8 mouse cellular contexts compared by ENCODE assay signal in genomic region chr17:15824337-15824736, GRCm38 (mm10). TPM values are rescaled to one million over a fixed set of nuclear protein-coding genes. Genes with fewer than 3 reads are reported as not detected.
DNase-seq lines count a peak whose midpoint lies in the region; ATAC-seq and TF ChIP-seq lines count a peak whose summit lies in the region.

No protein-coding gene starts in this region.

- H3K36me3 ChIP-seq in E14TG2a.4 (ENCODE audit: insufficient read depth, low read length) (peaks cover 15% of the 10 kb centered on the region), macrophage (ENCODE audit: inconsistent target) (peaks cover 10% of the 10 kb centered on the region; the same call in 1 of the 2 replicates)
- H3K36me3 ChIP-seq in forebrain, postnatal 0 days (ENCODE audit: insufficient read depth) = peaks cover 4% of the 10 kb centered on the region; the same call in 1 of the 2 replicates

- no peak for TF ChIP-seq CTCF in E14TG2a.4 (conservative IDR thresholded peaks at IDR 0.05; ENCODE audit: low read length)
- TF ChIP-seq CTCF in forebrain, postnatal 0 days (IDR thresholded peaks at IDR 0.05; ENCODE audit: low read depth) = no peak

- H3K9me3 ChIP-seq in E14TG2a.4 (ENCODE audit: low read length) = no peaks in the 10 kb centered on the region
- no peaks in the 10 kb centered on the region for H3K9me3 ChIP-seq in forebrain, postnatal 0 days (ENCODE audit: low read length)

- H3K4me1 ChIP-seq in E14TG2a.4 (replicated peaks; ENCODE audit: low read depth, low read length) = peaks cover 44% of the 10 kb centered on the region
- peaks cover 29% of the 10 kb centered on the region for H3K4me1 ChIP-seq in forebrain, postnatal 0 days (ENCODE audit: insufficient read depth)

- peak; percentile 75 for DNase-seq in cerebellum, adult 9-10 months
- no peak for DNase-seq in cerebellum, adult 11 months
- peak; percentile 32 for DNase-seq in forebrain, postnatal 0 days
- DNase-seq in right cerebral cortex, postnatal 25 days = no peak
- no peak for DNase-seq in layer of hippocampus, adult 9-10 months (ENCODE audit: low spot score)
- no peak for DNase-seq in gastrocnemius, adult 18-20 months (ENCODE audit: low spot score)

- H3K27me3 ChIP-seq in E14TG2a.4 (ENCODE audit: insufficient read depth, low read length) = peaks cover 45% of the 10 kb centered on the region
- H3K27me3 ChIP-seq in forebrain, postnatal 0 days (ENCODE audit: insufficient read depth, low read length) = no peaks in the 10 kb centered on the region

- 31% methylated on average over 11 of the region's 11 CpGs for WGBS in forebrain, postnatal 0 days
- 91% methylated on average over 11 of the region's 11 CpGs for WGBS in macrophage (ENCODE audit: missing documents)

- peaks cover 63% of the 10 kb centered on the region for H3K79me2 ChIP-seq in macrophage (ENCODE audit: inconsistent target)

- H3K4me3 ChIP-seq in E14TG2a.4 (replicated peaks; ENCODE audit: low read length) (0 out of 2 replicates have a peak overlapping the region, but pooled peaks have one; percentile 91), macrophage (ENCODE audit: inconsistent target) (peak overlapping the region; percentile 72)
- H3K4me3 ChIP-seq in forebrain, postnatal 0 days (ENCODE audit: low read depth, low read length) = peak overlapping the region; percentile 87

- ATAC-seq in forebrain, postnatal 0 days = no peak

- H3K9ac ChIP-seq in forebrain, postnatal 0 days = peak overlapping the region; percentile 39

- H3K4me2 ChIP-seq in forebrain, postnatal 0 days (ENCODE audit: low read depth) = peak overlapping the region; percentile 79

- no peak overlapping the region for H3K27ac ChIP-seq in forebrain, postnatal 0 days (ENCODE audit: low read depth, low read length)
- no peak overlapping the region for H3K27ac ChIP-seq in macrophage

RNA-seq across cellular contexts. Expression of gene Rgmb, which starts 6.5 kb away (rescaled TPM):
- total RNA-seq in forebrain, postnatal 0 days (2014; rRNA removed) = 64.7 and 81.4 TPM in 2 replicates
- 40.6 and 48.1 TPM in 2 replicates for polyA plus RNA-seq in forebrain, postnatal 0 days (2015; fragmentation: Nextera tagmentation; extraction: Ambion mirVana)
- 10 to 100 TPM in 17 of 26 experiments, 1 to 10 TPM in 9; 2.2 to 30.8 (median 16.0) TPM for total RNA-seq in macrophage (2018; cell fraction: chromatin; rRNA removed)
- 10 to 100 TPM in 14 of 26 experiments, 1 to 10 TPM in 12; 6.2 to 15.4 (median 10.2) TPM for total RNA-seq in macrophage (2018; cell fraction: cytosol; rRNA removed)
- total RNA-seq in macrophage (2018; cell fraction: nucleus; rRNA removed) = 10 to 100 TPM in 21 of 26 experiments, 1 to 10 TPM in 5; 5.9 to 34.9 (median 16.9) TPM
- polyA plus RNA-seq in macrophage (2018) = 4.9 to 9.8 TPM (median 7.0 TPM) in 3 replicates
- total RNA-seq in gastrocnemius, adult 18-20 months (2021) = 10 to 100 TPM; 34.2 to 37.6 TPM

Comparison
In these comparisons a context has a peak if more than half of its experiments do, and no peak if none do; other contexts are left out.
1. DNase-seq: peak in cerebellum, adult 9-10 months (single experiment) and forebrain, postnatal 0 days (single experiment); none in cerebellum, adult 11 months (single experiment), right cerebral cortex, postnatal 25 days (single experiment), layer of hippocampus, adult 9-10 months (single experiment) and gastrocnemius, adult 18-20 months (single experiment).
2. Peak in every context shown above with its lines, with median percentiles within 50 percentile points of each other: H3K4me3 ChIP-seq.